Mouse (Mus musculus): ENCODE results near the gene Gorasp2.

DNA sequence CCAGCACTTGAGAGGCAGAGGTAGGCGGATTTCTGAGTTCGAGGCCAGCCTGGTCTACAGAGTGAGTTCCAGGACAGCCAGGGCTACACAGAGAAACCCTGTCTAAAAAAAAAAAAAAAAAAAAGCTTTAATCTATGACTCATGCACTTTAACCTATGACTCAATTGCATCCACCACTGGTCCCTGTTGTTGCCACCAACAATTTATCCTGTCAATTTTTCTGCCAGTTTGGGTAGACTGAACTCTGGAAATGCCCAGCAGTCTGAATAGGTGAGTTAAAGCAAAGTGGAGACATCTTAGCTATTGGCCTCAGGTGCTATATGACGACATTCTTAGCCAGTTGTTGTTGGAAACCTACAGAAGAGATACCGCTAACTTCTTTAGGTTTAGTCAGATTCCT, 11.9 kb upstream of the Gorasp2 start:
- TF ChIP-seq ZNF384 (IDR thresholded peaks at IDR 0.05; ENCODE audit: low read depth, low read length) (no peak), HCFC1 (IDR thresholded peaks at IDR 0.05; ENCODE audit: borderline replicate concordance, insufficient read depth, low read length) (no peak), ZC3H11A (IDR thresholded peaks at IDR 0.05; ENCODE audit: borderline replicate concordance, low read depth, low read length) (no peak)

Measured in ES-E14 (cell line).